Mouse (Mus musculus) CD8-positive naive resting alpha-beta T cell, adult 2 months (primary cell): ENCODE data around the gene Csf3.
"Not testable (repeated sequence)": the region's sequence is repeated elsewhere in the genome, so short reads cannot be mapped to it uniquely, and the experiment has no call there.

Source experiments
- DNase-seq, 2 experiments: peaks; one replicate each; pipeline ENCODE4 v3.0.0; 2022; ENCODE audit warnings: low read depth in 2 of 2, low spot score in 2 of 2

The Csf3 gene

DNA sequence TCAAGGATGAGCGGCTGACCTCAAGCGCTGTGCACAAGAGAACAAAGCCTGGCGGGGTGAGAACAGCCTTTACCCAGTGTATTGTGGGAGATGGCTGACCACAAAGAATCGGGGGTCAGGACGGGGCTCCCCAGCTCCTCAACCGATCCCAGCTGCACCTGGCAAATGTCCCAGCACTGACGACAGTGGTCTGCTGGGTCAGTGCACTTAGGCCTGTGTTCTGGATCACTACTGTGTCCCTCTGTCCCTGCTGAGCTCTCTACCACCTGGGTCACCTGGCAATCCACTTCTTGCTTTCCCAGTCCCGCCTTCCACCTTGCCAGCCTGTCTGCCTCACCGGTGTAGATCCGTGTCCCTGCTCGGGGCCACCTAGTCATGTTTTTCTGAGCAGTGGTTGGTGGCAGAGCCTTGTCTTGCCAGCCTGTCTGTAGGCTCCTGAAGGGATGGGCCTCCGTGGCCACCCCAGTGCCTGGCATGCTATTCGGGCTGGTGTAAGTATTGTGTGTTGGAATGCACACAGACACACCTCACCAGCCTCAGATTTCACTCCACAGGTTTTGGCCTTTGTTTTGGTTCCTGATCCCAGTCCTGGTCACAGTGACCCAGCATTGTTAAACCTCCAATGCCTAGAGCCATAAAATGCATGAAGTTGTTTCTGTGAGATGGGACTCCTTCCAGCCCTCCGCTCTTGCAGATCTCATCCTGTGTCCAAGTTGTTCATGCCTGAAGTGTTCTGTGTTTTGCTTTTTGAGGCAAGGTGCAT is 4.4 kb upstream of the Csf3 start:
- DNase-seq: no peak

DNA sequence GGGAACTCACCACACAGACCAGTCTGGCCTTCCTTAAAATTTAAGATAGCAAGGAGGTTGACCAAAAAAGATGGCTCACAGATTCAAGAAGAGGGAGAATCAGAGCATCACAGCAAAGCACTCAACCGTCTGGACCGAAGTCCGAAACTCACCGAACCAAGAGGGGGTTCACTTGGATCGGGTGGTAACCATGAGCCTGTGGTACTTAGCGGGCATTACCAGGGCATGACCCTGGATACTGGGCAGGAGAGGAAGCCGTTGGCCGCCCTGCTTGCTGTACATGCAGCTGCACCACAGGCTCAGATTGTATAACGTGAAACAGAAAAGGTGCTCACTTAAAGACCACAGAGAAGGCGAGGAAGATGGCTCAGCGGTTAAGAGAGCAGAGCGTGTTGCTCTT is 3.8 kb upstream of the Csf3 start:
- no peak for DNase-seq

DNA sequence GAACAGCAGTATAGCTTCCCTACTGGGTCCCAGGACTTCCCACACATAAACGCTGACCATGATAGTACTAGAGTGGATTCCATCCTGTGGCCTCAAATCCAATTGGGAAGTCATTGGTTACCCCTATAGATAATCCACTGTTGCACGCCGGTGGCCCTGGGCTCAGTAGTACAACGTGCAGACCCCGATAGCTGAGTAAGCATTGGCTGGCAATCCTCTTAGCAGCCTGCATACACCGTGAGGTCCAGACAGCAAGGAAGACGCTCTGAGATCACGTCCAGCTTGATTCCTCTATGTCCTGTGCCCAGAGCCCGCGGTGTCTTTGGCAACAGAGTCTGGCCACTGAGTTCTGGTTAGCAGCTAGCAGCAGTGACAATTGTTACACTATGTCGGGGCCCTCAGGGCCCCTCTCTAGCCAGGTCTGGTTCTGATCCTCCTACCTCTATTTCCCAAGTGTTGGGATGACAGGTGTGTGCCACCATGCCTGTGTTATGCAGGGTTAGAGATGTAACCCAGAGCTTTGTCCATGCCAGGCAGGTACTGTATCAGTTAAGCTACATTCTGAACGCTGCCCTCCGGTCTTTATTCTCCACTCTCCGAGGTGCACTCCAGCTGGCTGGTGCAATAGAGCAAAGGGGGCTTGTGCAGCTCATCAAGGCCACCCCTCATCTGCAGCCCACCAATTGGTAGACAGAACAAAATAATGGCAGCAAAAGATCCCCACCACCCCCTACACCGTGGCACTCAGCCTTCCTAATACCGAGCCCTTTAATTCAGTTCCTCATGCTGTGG is 2.0 kb upstream of the Csf3 start:
- DNase-seq: no peak

DNA sequence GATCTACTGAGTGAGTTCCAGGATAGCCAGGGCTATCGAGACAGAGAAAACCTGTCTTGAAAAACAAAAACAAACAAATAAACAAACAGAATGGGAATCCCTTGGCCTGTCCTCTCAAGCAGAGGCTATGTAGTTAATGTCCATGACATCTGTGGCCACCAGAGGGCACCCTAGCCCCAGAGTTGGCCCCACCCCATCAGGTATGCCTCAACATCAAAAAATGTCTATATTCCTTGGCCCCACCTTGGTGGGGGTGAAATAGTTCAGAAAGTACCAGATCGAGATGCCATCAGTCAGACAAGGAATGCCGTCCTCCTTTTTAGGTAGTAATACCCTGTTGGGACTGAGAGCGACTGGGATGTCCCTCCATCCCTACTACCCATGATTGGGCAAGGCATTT is 1.2 kb upstream of the Csf3 start:
- peak; percentile 72 to 77 for DNase-seq

DNA sequence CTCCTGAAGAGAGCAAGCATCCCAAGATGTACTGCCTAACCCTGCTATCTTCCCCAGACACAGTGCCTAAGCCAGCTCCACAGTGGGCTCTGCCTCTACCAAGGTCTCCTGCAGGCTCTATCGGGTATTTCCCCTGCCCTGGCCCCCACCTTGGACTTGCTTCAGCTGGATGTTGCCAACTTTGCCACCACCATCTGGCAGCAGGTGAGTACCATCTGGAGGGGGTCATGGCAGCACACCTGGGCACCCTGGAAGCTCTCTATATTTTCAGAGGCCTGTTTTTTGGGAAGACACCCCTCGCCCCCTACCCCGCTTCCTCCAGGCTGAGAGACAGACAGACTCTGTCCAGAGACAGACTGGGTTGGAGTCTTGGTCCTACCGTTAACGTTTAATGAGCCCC is 1.3 kb downstream of the Csf3 start:
- no peak for DNase-seq

DNA sequence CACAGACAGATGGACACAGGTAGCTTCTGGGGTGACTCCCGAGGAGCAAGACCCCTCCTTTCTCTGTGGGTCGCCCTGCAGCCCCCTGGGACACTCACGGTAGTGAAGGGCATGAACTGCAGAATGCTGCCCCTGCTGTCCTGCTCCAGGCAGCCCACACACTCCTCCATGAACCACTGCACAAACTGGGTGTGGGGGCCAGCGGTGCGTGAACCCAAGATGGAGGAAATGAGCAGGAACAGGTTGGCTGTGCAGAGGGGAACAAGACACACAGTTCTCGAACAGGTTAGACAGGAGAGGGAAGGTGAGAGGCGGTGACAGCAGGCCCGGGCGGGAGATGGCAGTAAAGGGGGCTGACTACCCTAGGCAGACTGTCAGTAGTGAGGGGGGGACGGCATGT is 4.0 kb downstream of the Csf3 start:
- no peak for DNase-seq

DNA sequence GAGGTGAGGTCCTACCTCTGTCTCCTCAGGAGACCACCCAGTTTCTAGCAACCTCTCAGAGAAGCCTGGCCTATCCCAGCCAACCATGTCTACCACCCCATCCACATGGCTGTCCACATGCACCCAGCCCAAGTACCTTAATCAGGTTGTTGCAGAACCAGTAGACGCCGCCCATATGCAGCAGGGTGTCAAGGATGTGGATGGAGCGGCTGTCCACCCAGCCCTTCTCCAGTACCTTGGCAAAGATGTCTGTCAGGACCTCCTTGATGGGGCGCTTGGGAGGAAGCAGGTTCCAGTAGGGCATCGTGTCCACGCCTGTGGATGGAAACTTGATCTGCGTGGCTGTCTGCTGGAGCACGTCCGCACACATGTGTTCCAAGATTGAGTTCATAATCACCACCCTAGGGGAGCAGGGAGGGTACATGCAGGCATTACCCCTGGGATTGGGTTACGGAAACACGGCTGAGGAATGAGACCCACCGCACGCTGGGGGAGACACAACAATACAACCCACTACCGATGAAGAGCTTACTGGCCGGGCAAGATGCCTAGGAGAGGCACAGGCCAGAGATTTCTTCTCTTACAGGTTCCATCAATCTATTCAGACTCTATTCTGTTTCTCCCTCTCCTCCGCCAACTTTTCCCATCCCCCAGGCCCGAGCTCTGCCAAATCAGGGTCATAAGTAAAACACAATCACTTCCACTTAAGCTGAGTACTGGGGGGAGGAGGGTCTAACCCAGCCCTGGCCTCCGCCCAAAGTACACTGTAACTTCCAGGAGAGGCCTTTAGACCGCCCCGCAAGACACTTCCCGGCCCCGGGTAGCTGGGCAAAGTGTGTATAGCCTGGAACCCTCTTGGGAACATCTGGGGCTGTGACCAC is 6.6 kb downstream of the Csf3 start:
- no peak for DNase-seq

DNA sequence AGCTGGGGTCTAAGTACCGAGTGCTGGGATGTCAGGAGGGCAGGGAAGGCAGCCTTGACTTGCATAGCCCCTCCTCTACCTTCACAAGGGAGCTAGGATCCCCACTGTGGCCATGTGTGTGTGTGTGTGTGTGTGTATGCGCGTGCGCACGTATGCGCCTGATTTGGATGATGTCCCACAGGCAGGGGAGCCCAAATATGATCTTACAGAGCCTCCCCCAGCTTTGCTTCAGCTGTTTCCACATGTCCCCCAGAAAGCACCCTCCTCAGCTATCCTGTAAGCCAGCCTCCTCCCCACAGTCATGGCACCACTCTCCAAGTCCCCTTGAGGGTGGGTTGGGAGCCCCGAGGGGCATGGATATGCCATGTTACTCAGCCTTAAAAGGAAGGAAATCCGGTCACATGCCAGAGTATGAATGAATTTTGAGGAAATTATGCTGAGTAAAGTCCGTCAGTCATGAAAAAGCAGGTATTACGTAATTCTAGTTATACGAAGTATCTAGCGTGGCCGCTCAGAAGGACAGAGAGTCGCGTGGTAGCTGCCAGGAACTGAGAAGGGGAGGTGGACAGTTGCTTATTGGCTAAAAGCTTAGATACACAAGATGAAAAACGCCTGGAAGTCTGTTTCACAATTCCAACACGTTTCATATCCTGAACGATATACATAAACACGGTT is 7.4 kb downstream of the Csf3 start:
- no peak for DNase-seq

DNA sequence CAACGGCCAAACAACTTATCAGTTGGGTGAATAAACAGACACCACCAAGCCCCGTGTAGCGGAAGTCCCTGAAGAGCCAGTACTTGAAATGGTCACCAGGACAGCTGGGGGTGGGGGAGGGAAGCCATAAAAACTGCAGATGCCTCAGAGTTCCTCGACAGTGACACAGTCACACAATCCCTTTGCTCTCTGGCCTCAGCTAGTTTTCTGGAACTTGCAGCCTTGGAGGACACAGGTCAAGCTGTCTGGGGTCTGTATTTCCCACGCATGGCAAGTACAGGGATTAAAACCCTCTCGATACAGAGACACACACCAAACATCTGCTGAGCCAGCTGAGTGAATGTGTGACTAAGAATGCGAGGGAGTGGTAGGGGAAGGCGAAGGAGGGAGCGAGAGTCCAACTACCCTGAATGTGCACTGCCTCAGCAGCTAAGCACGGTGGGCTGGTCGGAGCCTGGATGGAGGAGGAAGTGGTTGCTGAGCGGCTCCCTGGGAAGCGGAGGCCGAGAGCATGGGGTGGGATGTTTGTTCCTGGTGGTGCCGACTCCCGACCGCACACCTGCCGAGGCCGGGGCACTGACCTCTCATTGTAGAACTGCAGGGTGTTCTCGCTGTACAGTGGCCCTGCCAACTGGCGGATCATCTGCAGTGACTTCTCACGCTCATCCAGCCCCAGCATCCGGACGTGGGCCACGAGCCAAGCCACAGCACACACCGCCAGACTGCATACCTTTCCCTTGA is 8.1 kb downstream of the Csf3 start:
- DNase-seq: no peak

DNA sequence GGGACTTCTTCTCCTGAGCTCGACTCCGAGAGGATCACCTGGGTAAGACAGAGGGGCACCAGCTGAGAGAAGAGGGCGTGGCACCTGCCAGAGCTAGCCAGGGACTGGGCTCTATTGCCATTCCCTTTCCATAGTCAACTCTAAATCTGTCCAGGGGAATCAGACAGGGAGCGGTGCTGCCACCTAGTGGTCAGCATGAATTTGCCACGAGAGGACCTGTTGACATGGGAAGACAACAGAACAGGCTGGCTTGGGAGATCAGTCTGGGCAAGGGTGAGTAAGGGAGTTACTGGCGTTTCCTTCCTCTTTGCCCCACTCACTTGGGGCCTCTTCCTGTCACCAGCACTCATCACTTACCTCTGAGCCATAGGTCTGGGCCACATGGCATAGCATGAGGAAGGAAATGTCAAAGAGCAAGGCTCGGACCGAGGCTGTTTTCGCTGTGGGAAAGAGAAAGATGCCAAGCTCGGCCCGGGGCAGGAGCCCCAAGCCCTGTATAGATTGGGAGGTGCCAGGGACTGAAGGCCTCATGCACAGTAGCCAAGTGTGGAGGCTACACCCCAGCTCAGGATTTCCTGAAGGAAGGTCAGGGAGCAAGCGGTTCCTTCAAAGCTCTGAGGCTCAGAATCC is 9.5 kb downstream of the Csf3 start:
- peak; percentile 60 to 68 for DNase-seq

DNA sequence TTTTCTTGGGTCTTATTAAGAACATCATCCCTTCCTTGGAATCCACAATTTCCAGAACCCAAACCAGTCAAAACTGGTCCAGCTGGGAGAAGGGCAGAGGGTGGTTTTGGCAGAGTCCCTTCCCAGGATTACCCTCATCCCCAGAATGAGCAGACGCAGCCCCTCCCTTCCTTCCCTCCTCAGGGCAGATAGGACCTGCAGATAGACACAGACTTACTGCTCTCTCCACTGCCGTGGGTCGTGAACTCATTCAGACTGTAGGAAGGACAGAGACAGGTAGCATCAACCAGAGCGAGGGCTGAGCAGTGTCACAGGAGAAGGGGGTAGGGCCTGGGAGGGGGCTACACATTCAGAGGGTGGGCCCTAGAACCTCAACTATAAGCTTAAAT is 10.0 kb downstream of the Csf3 start:
- DNase-seq: no peak

DNA sequence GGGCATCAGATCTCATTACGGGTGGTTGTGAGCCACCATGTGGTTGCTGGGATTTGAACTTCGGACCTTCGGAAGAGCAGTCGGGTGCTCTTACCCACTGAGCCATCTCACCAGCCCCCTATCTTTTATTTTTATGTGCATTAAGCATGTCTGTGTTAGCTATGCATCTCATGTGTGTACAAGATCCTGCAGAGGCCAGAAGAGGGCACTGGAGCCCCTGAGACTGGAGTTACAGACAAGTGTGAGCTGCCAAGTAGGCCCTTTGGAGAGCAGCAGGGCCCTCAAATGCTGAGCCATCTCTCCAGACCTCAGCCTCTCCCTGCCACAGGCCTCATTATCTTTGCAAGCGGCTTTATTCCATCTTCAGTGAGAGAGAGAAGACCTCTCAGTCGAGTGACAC is 10.9 kb downstream of the Csf3 start:
- not testable (repeated sequence) for DNase-seq

DNA sequence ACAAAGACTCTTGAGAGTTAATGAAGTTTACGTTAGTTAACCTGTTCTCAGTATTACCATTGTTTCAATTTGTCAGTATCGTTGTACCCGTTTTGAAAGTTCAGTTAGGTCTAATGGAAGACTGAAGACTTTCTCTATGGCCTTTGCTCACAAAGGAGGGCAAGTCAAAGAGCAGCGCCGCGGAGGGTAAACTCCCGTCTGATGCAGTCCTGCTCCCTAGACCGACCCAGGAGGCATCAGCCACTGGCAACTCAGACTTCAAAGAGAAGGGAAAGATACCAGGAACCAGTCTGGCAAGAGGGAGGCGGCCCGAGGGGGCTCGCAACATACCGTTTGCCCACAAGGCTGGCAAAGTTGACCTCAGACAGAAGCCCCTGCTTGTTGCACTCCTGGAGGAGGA is 12.6 kb downstream of the Csf3 start:
- no peak for DNase-seq

DNA sequence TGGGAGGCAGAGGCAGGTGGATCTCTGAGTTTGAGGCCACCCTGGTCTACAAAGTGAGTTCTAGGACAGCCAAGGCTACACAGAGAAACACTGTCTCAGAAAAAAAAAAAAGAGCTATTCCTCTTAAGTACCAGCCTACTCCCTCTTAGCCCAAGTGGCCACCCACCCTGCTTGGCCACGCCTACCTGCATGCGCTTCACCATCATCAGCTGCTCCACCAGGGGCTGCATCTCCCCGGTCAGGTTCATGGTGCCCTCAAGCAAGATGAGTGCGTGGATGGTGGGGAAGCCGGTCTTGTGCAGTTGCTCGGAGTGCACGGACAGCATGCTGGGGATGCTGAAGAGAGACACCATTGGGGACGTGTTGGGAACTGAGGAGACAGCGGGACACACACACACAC is 14.9 kb downstream of the Csf3 start:
- no peak for DNase-seq

DNA sequence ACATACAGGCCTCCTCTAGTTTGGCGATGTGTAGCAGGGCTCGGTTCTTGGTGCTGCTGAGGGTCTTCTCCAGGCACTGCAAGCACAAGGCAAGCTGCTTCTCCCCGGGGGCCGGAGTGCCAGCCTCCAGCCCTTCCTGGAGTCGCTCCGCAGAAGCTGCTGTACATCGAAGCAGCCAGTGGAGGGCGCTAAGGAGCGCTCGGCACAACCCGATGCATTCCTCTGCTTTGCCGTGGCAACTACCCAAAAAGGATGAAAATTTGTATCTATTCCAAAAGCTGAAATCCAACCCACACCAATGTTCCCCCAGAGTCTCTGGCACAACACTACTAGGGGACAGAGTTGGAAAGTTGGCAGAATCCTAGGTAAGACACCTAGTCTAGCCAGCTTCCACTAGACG is 16.8 kb downstream of the Csf3 start:
- DNase-seq: peak; percentile 47 to 61

DNA sequence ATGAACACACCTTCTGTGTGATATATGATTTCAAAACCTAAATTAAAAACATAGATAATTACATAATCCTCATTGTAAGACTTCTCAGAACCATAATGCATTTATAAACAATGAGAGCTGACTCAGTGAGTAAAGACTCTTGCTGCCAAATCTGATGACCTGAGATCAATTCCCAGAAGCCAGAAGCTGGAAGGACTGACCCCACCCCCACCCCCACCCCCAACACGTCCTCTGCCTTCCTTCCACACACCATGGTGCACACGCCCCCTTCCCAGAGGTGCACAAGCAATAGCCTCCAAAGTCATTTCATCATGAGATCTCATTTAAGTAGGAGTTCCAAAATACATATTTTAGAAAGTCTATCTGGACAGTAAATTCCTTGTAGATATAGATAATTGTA is 19.7 kb downstream of the Csf3 start:
- no peak for DNase-seq

DNA sequence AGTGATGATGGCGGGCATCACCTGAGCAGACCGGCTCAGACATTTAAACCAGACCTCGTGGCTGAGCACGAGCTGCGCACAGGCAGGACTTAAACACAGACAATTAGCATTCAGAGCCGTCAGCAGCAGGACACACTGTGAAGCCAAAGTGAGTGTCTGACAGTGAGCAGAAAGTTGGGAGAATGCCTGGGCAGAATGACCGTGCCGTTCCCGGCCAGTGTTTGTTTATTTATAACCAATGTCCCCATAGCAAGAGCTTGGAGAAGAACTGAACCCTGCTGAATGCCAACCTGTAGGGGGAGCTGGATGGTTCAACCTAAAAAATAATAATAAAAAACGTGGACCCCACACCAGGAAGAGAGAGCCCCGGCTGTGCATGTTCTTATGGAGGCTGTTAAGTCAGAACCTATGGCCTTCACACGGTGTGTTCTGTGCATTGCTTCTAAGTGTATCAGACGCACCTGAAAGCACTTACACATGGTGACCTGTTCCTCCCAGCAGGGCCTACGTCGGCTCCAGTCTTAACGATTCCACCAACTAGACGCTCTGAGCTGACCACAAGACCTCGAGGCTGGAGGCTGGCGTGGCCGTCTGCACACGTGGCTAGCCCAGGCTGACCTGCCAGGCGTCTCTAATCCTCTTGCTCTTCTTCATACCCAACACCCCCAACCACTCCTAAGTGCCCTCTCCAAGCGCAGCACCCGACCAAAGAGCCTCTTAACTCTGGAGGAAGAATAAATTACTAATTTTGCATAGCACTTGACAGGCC is 20.6 kb downstream of the Csf3 start:
- DNase-seq: no peak

DNA sequence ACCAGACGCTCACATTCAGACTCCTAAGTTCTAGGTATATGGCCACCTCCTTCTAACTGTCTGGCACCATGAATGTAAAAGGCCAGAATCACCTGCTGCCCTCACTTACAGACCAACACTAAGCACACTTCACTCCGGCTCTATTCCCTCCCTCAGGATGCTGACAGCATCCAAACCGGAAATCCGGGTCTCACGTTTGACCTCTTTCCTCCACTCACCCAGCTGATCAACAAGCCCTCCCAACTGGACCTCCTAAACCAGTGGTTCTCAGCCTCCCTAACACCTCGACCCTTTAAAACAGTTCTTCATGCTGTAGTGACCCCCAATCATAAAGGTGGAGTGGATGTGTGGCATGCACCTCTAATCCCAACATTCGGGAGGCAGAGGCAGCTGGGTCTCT is 22.0 kb downstream of the Csf3 start:
- DNase-seq: no peak

DNA sequence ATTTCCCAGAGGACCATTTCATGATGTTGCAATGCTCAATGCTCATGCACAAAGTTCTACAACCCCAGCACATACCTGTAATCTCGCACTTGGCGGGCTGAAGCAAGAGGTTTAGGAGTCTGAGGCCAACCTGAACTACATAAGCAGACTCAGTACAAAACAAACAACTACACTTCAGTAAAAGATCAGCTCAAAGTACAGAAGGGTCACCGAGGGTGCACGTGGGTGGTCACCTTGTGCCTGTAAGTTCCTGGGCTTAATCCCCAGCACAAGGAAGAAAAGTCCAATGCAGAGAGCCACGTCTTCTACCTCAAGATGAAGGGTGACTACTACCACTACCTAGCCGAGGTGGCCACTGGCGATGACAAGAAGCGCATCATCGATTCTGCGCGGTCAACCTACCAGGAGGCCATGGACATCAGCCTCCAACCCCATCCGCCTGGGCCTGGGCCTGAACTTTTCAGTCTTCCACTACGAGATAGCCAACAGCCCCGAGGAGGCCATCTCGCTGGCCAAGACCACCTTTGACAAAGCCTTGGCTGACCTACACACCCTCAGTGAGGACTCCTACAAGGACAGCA is 25.0 kb downstream of the Csf3 start:
- no peak for DNase-seq
